Mouse (Mus musculus): Measurements from ENCODE around the gene Pabpc4. TPM values are rescaled to one million over a fixed set of nuclear protein-coding genes. Genes with fewer than 3 reads are reported as not detected.

Gene Pabpc4
- total and polyA plus RNA-seq, 3 experiments = 394 to 684 TPM; not detected in 1

GRCm38 (mm10) chr4:123216782-123217181 is 45.4 kb upstream of the Pabpc4 start:
- DNase-seq (ENCODE audit: low read depth, low spot score) = peak; percentile 61
- Histone ChIP-seq H3K27me3 (ENCODE audit: control insufficient read depth in 1 of 2, insufficient read depth in 2 of 2, low read length in 2 of 2) (peaks cover 0 to 9% of the 10 kb centered on the region in 2 experiments; a peak in 3 of 4 replicates), H3K9me3 (replicated peaks; ENCODE audit: insufficient read depth, low read length) (no peaks in the 10 kb centered on the region), H3K4me3 (ENCODE audit: control insufficient read depth in 1 of 2, insufficient read depth in 1 of 2, low read depth in 2 of 2, low read length in 2 of 2) (no peak overlapping the region), H3K9ac (ENCODE audit: control insufficient read depth, low read depth, low read length, poor library complexity, severe bottlenecking) (no peak overlapping the region), H3K27ac (ENCODE audit: control insufficient read depth, low read depth, low read length) (no peak overlapping the region), H3K4me1 (ENCODE audit: control insufficient read depth in 1 of 2, insufficient read depth in 2 of 2, low read length in 2 of 2) (no peaks in the 10 kb centered on the region), H3K36me3 (ENCODE audit: control insufficient read depth in 1 of 2, insufficient read depth in 2 of 2, low read length in 2 of 2) (no peaks in the 10 kb centered on the region), H3K79me2 (ENCODE audit: control insufficient read depth, insufficient read depth, low read length, poor library complexity) (no peaks in the 10 kb centered on the region)
- no peak for TF ChIP-seq BHLHE40 (IDR thresholded peaks at IDR 0.05; ENCODE audit: borderline replicate concordance, low read depth, low read length)
- peak; percentile 52 for TF ChIP-seq RAD21 (IDR thresholded peaks at IDR 0.05; ENCODE audit: low read depth, low read length)
- TF ChIP-seq USF1 (IDR thresholded peaks at IDR 0.05; ENCODE audit: low read depth, low read length) = no peak
- TF ChIP-seq POLR2AphosphoS2 (IDR thresholded peaks at IDR 0.05; ENCODE audit: low read length) = no peak
- no peak for TF ChIP-seq TCF12 (IDR thresholded peaks at IDR 0.05; ENCODE audit: low read depth, low read length)
- TF ChIP-seq HCFC1 (IDR thresholded peaks at IDR 0.05; ENCODE audit: low read depth, low read length) = no peak
- TF ChIP-seq ELF1 (IDR thresholded peaks at IDR 0.05; ENCODE audit: low read depth, low read length) = no peak
- no peak for TF ChIP-seq ZC3H11A (IDR thresholded peaks at IDR 0.05; ENCODE audit: low read depth, low read length)
- peak; percentile 80 to 94 (median 94) for TF ChIP-seq CTCF (IDR thresholded peaks at IDR 0.05 in 2 of 3, conservative IDR thresholded peaks at IDR 0.05 in 1 of 3; ENCODE audit: control insufficient read depth in 1 of 3, insufficient read depth in 1 of 3, low read depth in 2 of 3, low read length in 3 of 3, poor library complexity in 1 of 3, severe bottlenecking in 1 of 3)
- no peak for TF ChIP-seq MEF2A (IDR thresholded peaks at IDR 0.05; ENCODE audit: extremely low read depth, insufficient replicate concordance, low read depth, low read length, poor library complexity, severe bottlenecking)
- TF ChIP-seq JUND (IDR thresholded peaks at IDR 0.05; ENCODE audit: low read depth, low read length) = no peak
- TF ChIP-seq SMC3 (IDR thresholded peaks at IDR 0.05; ENCODE audit: low read depth, low read length) = peak; percentile 70
- TF ChIP-seq MAZ (IDR thresholded peaks at IDR 0.05; ENCODE audit: low read depth, low read length) = no peak
- TF ChIP-seq CHD2 (IDR thresholded peaks at IDR 0.05; ENCODE audit: low read length) = no peak
- TF ChIP-seq ZKSCAN1 (IDR thresholded peaks at IDR 0.05; ENCODE audit: low read depth, low read length) = no peak
- TF ChIP-seq SIN3A (IDR thresholded peaks at IDR 0.05; ENCODE audit: low read length) = no peak
- no peak for TF ChIP-seq GATA1 (IDR thresholded peaks at IDR 0.05; ENCODE audit: low read depth, low read length)

- no peak overlapping the region for H3K27ac ChIP-seq (ENCODE audit: control insufficient read depth, low read depth, low read length)
- H3K4me3 ChIP-seq (ENCODE audit: control insufficient read depth in 1 of 2, insufficient read depth in 1 of 2, low read depth in 2 of 2, low read length in 2 of 2) = no peak overlapping the region
- H3K4me1 ChIP-seq (ENCODE audit: control insufficient read depth in 1 of 2, insufficient read depth in 2 of 2, low read length in 2 of 2) = no peaks in the 10 kb centered on the region
- DNase-seq (ENCODE audit: low read depth, low spot score) = peak; percentile 59
- no peaks in the 10 kb centered on the region for H3K36me3 ChIP-seq (ENCODE audit: control insufficient read depth in 1 of 2, insufficient read depth in 2 of 2, low read length in 2 of 2)
- H3K27me3 ChIP-seq (ENCODE audit: control insufficient read depth in 1 of 2, insufficient read depth in 2 of 2, low read length in 2 of 2) = peaks cover 0 to 3% of the 10 kb centered on the region in 2 experiments; a peak in 2 of 4 replicates
- no peaks in the 10 kb centered on the region for H3K9me3 ChIP-seq (replicated peaks; ENCODE audit: insufficient read depth, low read length)
- no peaks in the 10 kb centered on the region for H3K79me2 ChIP-seq (ENCODE audit: control insufficient read depth, insufficient read depth, low read length, poor library complexity)
- no peak overlapping the region for H3K9ac ChIP-seq (ENCODE audit: control insufficient read depth, low read depth, low read length, poor library complexity, severe bottlenecking)
- no peak for TF ChIP-seq RCOR1 (IDR thresholded peaks at IDR 0.05; ENCODE audit: low read depth, low read length)
- TF ChIP-seq ZMIZ1 (IDR thresholded peaks at IDR 0.05; ENCODE audit: low read depth, low read length) = no peak
- no peak for TF ChIP-seq GABPA (IDR thresholded peaks at IDR 0.05; ENCODE audit: low read depth, low read length)
- no peak for TF ChIP-seq TBP (IDR thresholded peaks at IDR 0.05; ENCODE audit: low read depth, low read length)
- TF ChIP-seq CHD1 (IDR thresholded peaks at IDR 0.05; ENCODE audit: low read depth, low read length) = no peak
- no peak for TF ChIP-seq POLR2AphosphoS2 (IDR thresholded peaks at IDR 0.05; ENCODE audit: low read length)
- TF ChIP-seq CHD2 (IDR thresholded peaks at IDR 0.05; ENCODE audit: low read length) = no peak
- TF ChIP-seq TAL1 (IDR thresholded peaks at IDR 0.05; ENCODE audit: low read length) = no peak
- TF ChIP-seq POLR2AphosphoS5 (IDR thresholded peaks at IDR 0.05; ENCODE audit: borderline replicate concordance, low read depth, low read length) = no peak
- TF ChIP-seq JUND (IDR thresholded peaks at IDR 0.05; ENCODE audit: low read depth, low read length) = no peak
- TF ChIP-seq UBTF (IDR thresholded peaks at IDR 0.05; ENCODE audit: borderline replicate concordance, insufficient read depth, low read depth, low read length) = no peak
- no peak for TF ChIP-seq NELFE (IDR thresholded peaks at IDR 0.05; ENCODE audit: low read depth, low read length)
- peak; percentile 81 for TF ChIP-seq SMC3 (IDR thresholded peaks at IDR 0.05; ENCODE audit: low read depth, low read length)
- TF ChIP-seq ZC3H11A (IDR thresholded peaks at IDR 0.05; ENCODE audit: low read depth, low read length) = peak; percentile 49
- no peak for TF ChIP-seq SIN3A (IDR thresholded peaks at IDR 0.05; ENCODE audit: low read length)
- TF ChIP-seq MAFK (IDR thresholded peaks at IDR 0.05; ENCODE audit: borderline replicate concordance, low read depth, low read length) = no peak
- no peak for TF ChIP-seq USF2 (IDR thresholded peaks at IDR 0.05; ENCODE audit: borderline replicate concordance in 1 of 2, insufficient read depth in 1 of 2, low read depth in 1 of 2, low read length in 2 of 2)
- TF ChIP-seq KAT2A (conservative IDR thresholded peaks at IDR 0.05; ENCODE audit: low read depth, low read length) = no peak
- no peak for TF ChIP-seq NRF1 (IDR thresholded peaks at IDR 0.05; ENCODE audit: insufficient read depth, low read depth, low read length, poor library complexity, severe bottlenecking)
Observed at GRCm38 (mm10) chr4:123219720-123220357, 42.3 kb upstream of the Pabpc4 start.
